Mouse (Mus musculus) hindbrain, embryonic 15.5 days (tissue): ENCODE data around the gene Tpk1. TPM values are rescaled to one million over a fixed set of nuclear protein-coding genes. Genes with fewer than 3 reads are reported as not detected.

Source experiments
- ATAC-seq: fragments of 200-750 bp; cut with Nextera tagmentation; 2 replicates; pipeline ENCODE4 v1.8.0; 2017; ENCODE audit warnings: low read depth, moderate number of reproducible peaks, moderate TSS enrichment; ENCODE audit not compliant: low FRiP score
- H3K27ac ChIP-seq: fragments of 300-500 bp; sonication (generic); replicated peaks from 2 replicates; pipeline ENCODE4 v1.5.1; 2015; ENCODE audit warnings: mild to moderate bottlenecking, inconsistent platforms
- H3K27me3 ChIP-seq: fragments of 300-500 bp; sonication (generic); 2 replicates; pipeline ENCODE4 v1.6.1; 2015; ENCODE audit warnings: control low read depth, inconsistent platforms
- H3K36me3 ChIP-seq: fragments of 300-500 bp; sonication (generic); 2 replicates; pipeline ENCODE4 v1.6.1; 2015; ENCODE audit warnings: control low read depth, inconsistent platforms
- H3K4me1 ChIP-seq: fragments of 300-500 bp; sonication (generic); replicated peaks from 2 replicates; pipeline ENCODE4 v1.6.1; 2015; ENCODE audit warnings: control low read depth, inconsistent platforms
- H3K4me2 ChIP-seq: fragments of 300-500 bp; sonication (generic); 2 replicates; pipeline ENCODE4 v1.6.1; 2015; ENCODE audit warnings: moderate library complexity, mild to moderate bottlenecking, inconsistent platforms
- H3K4me3 ChIP-seq: fragments of 300-500 bp; sonication (generic); 2 replicates; pipeline ENCODE4 v1.5.1; 2015; ENCODE audit warnings: mild to moderate bottlenecking, inconsistent platforms
- H3K9ac ChIP-seq: fragments of 300-500 bp; sonication (generic); 2 replicates; pipeline ENCODE4 v1.6.1; 2015; ENCODE audit warnings: inconsistent platforms
- H3K9me3 ChIP-seq: fragments of 300-500 bp; sonication (generic); 2 replicates; pipeline ENCODE4 v1.6.1; 2016; ENCODE audit warnings: control low read depth, inconsistent platforms
- WGBS: fragments of 180-500 bp; shearing (Covaris S2); methylation state at CpG from one replicate; pipeline ENCODE4 v1.1.7; 2015; 5-methylcytosine and 5-hydroxymethylcytosine counted together
- polyA plus RNA-seq: library from polyadenylated mRNA; unstranded; fragments of >200 nt; fragmentation: Nextera tagmentation; extraction: Ambion mirVana; gene quantifications from 2 replicates; pipeline ENCODE4 v1.2.1, GENCODE M21; 2015

Tpk1 gene
- polyA plus RNA-seq, 1 experiment from 2014 or later, result 4.9 TPM

DNA sequence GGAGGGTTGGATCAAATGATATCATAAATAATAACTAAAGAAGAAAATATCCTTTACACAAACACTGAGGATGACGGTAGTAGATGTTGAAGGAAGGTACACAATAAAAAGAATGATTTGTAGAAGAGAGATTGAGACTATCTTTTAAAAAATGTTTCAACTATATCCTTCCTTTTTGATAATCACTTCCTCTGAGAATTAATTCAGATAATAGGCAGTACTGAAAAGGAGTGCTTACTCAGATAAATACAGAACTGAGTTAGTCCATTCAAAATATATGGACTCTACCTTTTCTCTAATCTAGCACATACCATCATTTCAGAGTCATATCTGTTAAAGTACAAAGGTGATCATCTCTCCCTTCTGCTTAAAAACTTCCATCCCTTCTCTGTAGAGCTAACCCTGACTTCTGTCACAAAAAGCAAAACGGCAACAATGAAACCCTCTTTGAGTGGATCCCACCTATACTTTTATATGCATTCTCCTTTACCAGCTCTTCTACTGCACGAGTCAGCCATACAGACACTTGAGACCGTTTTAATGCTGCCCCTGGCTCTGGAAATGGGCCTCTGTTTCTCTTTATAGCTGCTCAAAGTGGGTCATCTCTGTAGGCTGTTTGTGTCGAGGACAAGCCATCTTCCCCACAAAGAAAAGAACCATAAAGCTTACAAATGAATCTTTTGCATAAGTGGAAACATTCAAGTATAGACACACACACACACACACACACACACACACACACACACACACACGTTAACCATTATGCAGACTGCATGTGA, 263.7 kb downstream of the Tpk1 start:
- no peak overlapping the region for H3K4me2 ChIP-seq
- H3K27me3 ChIP-seq, result no peaks in the 10 kb centered on the region
- H3K9me3 ChIP-seq, result no peaks in the 10 kb centered on the region
- H3K36me3 ChIP-seq, result no peaks in the 10 kb centered on the region
- no peak overlapping the region for H3K4me3 ChIP-seq
- no peak overlapping the region for H3K9ac ChIP-seq
- no peak overlapping the region for H3K27ac ChIP-seq
- 84% methylated on average over 6 of the region's 6 CpGs for WGBS
- ATAC-seq, result no peak
- no peaks in the 10 kb centered on the region for H3K4me1 ChIP-seq

DNA sequence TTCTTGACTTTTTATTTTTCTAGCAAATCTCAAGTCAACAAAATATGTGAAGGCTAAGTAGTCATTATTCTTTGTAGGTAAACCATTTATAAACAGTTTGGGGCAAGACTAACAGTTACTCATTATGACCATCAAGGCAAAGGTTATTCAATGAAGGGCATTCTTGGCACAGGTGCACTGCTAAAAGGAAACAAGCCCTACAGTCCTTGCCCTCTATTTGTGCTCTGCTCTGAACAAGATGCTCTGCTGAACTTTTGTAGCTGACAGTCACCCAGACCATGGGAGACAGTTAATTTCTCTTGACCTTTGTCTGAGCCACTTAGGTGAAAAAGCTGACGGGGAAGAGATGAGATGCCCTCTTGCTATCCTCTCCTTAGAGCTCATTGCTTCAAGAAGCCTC, 269.7 kb downstream of the Tpk1 start:
- no peak overlapping the region for H3K4me3 ChIP-seq
- H3K4me1 ChIP-seq, result no peaks in the 10 kb centered on the region
- no peak overlapping the region for H3K9ac ChIP-seq
- H3K4me2 ChIP-seq, result no peak overlapping the region
- no peaks in the 10 kb centered on the region for H3K27me3 ChIP-seq
- 84% methylated on average over 1 of the region's 1 CpGs for WGBS
- ATAC-seq, result no peak
- H3K27ac ChIP-seq, result no peak overlapping the region
- H3K9me3 ChIP-seq, result no peaks in the 10 kb centered on the region
- H3K36me3 ChIP-seq, result no peaks in the 10 kb centered on the region

DNA sequence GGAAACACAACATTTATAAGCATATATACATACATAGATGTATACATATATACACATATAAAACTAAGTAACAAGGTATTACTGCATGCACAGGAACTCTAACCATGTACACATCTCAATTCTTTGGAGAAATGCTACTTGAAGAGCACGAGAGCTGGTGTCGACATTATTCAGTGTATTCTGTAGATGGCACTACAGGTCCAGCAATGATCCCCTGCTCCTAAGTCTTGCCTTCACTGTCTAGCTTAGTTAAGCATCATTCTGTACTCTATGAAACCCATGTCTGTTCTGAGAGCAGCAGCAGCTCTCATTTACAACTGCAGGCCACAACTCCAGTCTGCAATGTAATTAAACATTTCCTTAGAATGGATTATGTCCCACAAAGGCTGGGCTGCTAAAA, 270.5 kb downstream of the Tpk1 start:
- H3K4me1 ChIP-seq, result no peaks in the 10 kb centered on the region
- H3K9me3 ChIP-seq, result no peaks in the 10 kb centered on the region
- no peaks in the 10 kb centered on the region for H3K27me3 ChIP-seq
- no peaks in the 10 kb centered on the region for H3K36me3 ChIP-seq
- 70% methylated on average over 2 of the region's 2 CpGs for WGBS
- no peak overlapping the region for H3K4me3 ChIP-seq
- no peak overlapping the region for H3K4me2 ChIP-seq
- no peak overlapping the region for H3K9ac ChIP-seq
- no peak overlapping the region for H3K27ac ChIP-seq
- ATAC-seq, result peak; percentile 89

DNA sequence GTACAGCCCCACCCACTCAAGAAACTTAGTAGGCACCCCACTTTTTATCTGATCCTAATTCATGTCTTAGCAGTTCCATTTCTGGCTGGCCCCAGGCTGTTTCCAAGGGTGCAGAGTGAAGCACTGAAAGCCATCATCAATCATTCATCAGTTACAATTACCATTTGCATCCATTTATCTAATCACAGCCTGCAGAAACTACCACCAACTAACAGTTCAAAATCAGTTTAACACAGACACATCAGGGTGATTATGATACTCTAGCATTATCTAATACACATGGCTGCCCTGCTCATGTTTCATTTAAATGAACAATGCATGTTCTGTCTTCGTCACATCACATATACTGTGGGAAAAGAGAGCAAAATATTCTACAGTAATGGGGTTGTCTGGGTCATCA, 274.7 kb downstream of the Tpk1 start:
- Histone ChIP-seq H3K4me2 (no peak overlapping the region), H3K27ac (no peak overlapping the region), H3K4me1 (no peaks in the 10 kb centered on the region), H3K4me3 (no peak overlapping the region), H3K9me3 (no peaks in the 10 kb centered on the region), H3K9ac (no peak overlapping the region), H3K27me3 (no peaks in the 10 kb centered on the region), H3K36me3 (no peaks in the 10 kb centered on the region)
- WGBS, result 63% methylated on average over 1 of the region's 1 CpGs
- ATAC-seq, result no peak

DNA sequence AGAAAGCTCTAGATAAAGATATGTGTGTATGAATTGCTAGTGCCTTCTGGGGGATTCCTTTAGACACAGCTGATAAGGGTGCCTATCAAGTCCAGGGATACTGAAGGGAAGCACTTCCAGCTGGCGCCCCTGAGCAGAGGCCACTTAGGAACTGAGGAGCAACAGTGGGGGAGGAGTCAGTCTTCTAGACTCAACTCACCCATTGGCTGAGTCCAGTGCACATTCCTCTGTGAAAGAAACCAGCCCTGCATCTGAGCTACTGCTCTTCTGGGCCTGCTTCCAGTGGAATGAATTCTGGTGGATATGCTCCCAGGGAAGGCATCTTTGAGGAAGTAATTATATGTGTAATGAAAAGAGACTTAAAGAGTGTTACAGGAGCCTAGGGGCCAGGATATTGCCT, 278.8 kb downstream of the Tpk1 start:
- Histone ChIP-seq H3K4me1 (no peaks in the 10 kb centered on the region), H3K4me3 (no peak overlapping the region), H3K36me3 (no peaks in the 10 kb centered on the region), H3K9ac (no peak overlapping the region), H3K4me2 (no peak overlapping the region), H3K27me3 (no peaks in the 10 kb centered on the region), H3K9me3 (no peaks in the 10 kb centered on the region), H3K27ac (no peak overlapping the region)
- peak; percentile 45; the same call in 1 of the 2 replicates for ATAC-seq
- 29% methylated on average over 1 of the region's 1 CpGs for whole genome bisulfite sequencing

DNA sequence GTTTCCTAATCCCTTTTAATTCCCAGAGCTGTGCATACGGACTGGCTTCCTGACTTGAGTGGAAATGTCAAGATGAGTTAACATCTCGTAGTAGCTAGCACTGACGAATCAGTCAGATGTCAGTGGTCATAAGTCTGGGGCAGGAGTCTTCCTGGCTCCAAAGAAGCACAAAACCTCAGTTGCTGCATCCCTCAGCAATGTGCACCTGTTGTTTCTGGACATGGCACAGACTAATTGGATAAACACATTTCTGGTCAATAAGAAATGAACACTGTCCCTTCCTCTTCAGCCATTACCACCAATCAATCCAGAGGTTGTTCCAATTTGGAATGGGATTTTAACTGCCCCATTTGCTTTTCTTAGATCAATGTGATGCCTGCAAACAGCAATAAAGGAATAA, 281.2 kb downstream of the Tpk1 start:
- no peaks in the 10 kb centered on the region for H3K4me1 ChIP-seq
- H3K4me2 ChIP-seq, result no peak overlapping the region
- WGBS, result 77% methylated on average over 3 of the region's 3 CpGs
- H3K36me3 ChIP-seq, result no peaks in the 10 kb centered on the region
- no peak overlapping the region for H3K4me3 ChIP-seq
- H3K27ac ChIP-seq, result no peak overlapping the region
- H3K9me3 ChIP-seq, result no peaks in the 10 kb centered on the region
- no peak for ATAC-seq
- H3K27me3 ChIP-seq, result no peaks in the 10 kb centered on the region
- no peak overlapping the region for H3K9ac ChIP-seq

DNA sequence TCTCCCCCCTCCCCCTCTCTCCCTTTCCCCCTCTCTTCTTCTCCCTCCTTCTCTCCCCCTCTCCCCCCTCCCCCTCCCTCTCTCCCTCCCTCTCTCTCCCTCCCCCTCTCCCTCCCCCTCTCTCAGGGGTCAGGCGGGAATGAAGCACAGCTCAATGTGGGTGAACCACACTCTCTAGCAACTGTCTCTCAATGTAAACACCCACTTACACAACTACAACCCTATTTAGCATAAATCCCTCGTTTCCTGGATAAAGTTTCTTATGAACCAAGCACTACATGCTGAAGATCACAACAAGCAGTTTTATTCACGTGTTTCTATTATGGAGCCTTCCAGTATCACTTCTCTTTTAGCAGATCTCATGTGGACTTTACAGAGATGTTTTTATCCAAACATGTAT, 281.8 kb downstream of the Tpk1 start:
- no peaks in the 10 kb centered on the region for H3K9me3 ChIP-seq
- no peak overlapping the region for H3K27ac ChIP-seq
- no peaks in the 10 kb centered on the region for H3K4me1 ChIP-seq
- H3K4me3 ChIP-seq, result no peak overlapping the region
- no peak overlapping the region for H3K4me2 ChIP-seq
- H3K27me3 ChIP-seq, result no peaks in the 10 kb centered on the region
- ATAC-seq, result no peak
- 65% methylated on average over 3 of the region's 3 CpGs for WGBS
- no peak overlapping the region for H3K9ac ChIP-seq
- H3K36me3 ChIP-seq, result no peaks in the 10 kb centered on the region

DNA sequence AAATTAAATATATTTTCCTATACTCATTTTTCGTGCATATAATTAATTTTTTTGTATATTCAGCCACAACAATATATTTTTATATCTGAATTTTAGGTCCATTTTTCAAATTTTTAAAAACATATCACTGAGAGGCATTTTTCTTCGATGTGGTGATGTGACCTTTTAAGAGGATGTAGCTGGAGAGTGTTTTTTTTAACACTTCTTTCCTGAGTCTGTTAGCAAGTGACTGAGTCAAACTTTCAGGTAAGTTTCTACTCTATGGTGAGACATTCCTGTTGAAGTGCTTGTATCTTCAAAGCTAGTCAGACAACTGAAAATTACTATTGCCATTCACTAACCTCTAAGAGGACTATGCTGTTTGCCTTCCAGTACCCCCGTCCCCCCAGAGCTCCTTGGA, 283.3 kb downstream of the Tpk1 start:
- Histone ChIP-seq H3K4me1 (no peaks in the 10 kb centered on the region), H3K9ac (no peak overlapping the region), H3K27me3 (no peaks in the 10 kb centered on the region), H3K4me3 (no peak overlapping the region), H3K36me3 (no peaks in the 10 kb centered on the region), H3K9me3 (no peaks in the 10 kb centered on the region), H3K27ac (no peak overlapping the region), H3K4me2 (no peak overlapping the region)
- no peak for ATAC-seq
- 89% methylated on average over 3 of the region's 3 CpGs for WGBS

DNA sequence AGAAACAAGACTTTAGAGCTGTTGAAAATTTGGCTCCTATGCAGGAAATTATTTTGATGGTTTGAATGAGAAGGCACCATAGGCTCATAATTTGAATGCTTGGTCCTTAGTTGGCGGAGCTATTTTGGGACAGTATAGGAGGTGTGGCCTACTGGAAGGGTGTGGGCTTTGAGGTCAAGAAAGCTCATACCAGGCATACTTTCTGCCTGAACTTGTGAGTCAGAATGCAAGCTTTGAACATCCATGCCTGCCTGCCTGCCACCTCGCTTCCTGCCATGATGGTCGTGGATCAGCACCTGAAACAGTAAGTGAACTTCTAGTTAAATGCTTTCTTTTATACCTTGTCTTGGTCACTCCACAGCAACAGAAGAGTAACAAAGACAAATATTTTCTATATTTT, 283.8 kb downstream of the Tpk1 start:
- Histone ChIP-seq H3K27ac (no peak overlapping the region), H3K27me3 (no peaks in the 10 kb centered on the region), H3K9ac (no peak overlapping the region), H3K4me1 (no peaks in the 10 kb centered on the region), H3K36me3 (no peaks in the 10 kb centered on the region), H3K4me2 (no peak overlapping the region), H3K4me3 (no peak overlapping the region), H3K9me3 (no peaks in the 10 kb centered on the region)
- WGBS, result 90% methylated on average over 3 of the region's 3 CpGs
- no peak for ATAC-seq

DNA sequence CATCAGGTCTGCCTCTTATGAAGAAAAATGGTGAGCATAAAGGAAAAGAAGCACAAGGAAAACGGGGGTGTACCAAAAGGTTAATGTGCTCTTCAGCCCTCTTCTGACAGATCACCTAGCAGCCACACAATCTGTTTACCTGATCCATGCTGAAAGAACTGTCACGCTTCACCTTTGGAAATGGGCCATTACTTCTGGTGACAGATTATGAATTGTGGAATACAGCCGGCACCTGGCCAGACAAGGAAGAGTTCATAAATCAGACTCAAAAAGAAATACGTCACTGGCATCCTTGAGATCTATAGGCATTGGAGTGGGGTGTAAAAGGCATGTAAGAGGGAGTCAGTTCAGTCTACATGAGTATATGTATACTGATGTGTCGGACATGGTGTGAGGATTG, 292.9 kb downstream of the Tpk1 start:
- H3K27me3 ChIP-seq, result no peaks in the 10 kb centered on the region
- 81% methylated on average over 5 of the region's 5 CpGs for WGBS
- H3K9me3 ChIP-seq, result no peaks in the 10 kb centered on the region
- H3K4me2 ChIP-seq, result no peak overlapping the region
- no peak overlapping the region for H3K4me3 ChIP-seq
- ATAC-seq, result no peak
- no peaks in the 10 kb centered on the region for H3K36me3 ChIP-seq
- no peak overlapping the region for H3K27ac ChIP-seq
- H3K9ac ChIP-seq, result no peak overlapping the region
- H3K4me1 ChIP-seq, result no peaks in the 10 kb centered on the region

DNA sequence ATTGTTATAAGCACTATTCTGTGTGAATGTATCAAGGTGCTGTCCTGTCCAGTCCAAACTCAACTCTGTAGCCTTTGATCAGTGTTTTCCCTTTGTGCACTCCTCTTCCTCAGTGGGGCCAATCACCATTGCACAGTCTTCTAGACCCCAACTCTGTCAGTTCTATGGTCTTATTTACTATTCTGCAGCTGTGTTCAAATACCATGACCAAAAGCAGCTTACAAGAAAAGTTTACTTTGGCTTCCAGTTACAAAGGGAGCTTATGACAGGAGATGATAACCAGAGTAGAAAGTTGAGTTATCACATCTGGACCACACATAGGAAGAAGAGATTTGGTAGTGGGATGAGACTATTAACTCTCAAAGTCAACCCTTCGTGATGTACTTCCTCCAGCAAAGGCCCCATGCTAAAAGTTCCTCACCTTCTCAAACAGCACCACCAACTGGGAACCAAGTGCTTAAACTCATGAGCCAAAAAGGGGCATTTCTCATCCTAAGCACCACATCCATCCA, 298.6 kb downstream of the Tpk1 start:
- H3K4me1 ChIP-seq, result no peaks in the 10 kb centered on the region
- no peaks in the 10 kb centered on the region for H3K36me3 ChIP-seq
- H3K4me3 ChIP-seq, result no peak overlapping the region
- WGBS, result 87% methylated on average over 1 of the region's 1 CpGs
- H3K27ac ChIP-seq, result no peak overlapping the region
- H3K4me2 ChIP-seq, result no peak overlapping the region
- H3K9ac ChIP-seq, result no peak overlapping the region
- ATAC-seq, result no peak
- H3K9me3 ChIP-seq, result no peaks in the 10 kb centered on the region
- no peaks in the 10 kb centered on the region for H3K27me3 ChIP-seq

DNA sequence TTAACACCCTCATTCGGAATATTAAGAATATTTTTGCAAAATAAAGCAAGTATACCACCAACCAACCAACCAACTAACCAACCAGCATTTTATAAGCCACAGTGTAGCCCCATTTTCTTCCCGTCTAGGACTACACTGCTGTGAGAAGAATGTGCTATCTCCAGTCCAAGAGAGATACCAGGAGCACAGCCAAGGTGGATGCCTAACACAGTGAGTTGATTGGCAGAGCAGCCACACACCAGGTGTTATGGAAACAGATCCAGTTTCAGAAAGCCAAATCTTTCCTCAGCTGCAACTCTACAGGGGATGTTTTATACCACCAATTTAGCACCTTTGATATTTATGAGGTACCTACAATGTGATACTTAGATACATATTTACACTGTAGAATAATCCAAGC, 299.1 kb downstream of the Tpk1 start:
- ATAC-seq, result no peak
- H3K4me3 ChIP-seq, result no peak overlapping the region
- H3K9me3 ChIP-seq, result no peaks in the 10 kb centered on the region
- WGBS, result 79% methylated on average over 2 of the region's 2 CpGs
- no peaks in the 10 kb centered on the region for H3K4me1 ChIP-seq
- no peak overlapping the region for H3K27ac ChIP-seq
- no peak overlapping the region for H3K9ac ChIP-seq
- no peak overlapping the region for H3K4me2 ChIP-seq
- H3K27me3 ChIP-seq, result no peaks in the 10 kb centered on the region
- H3K36me3 ChIP-seq, result no peaks in the 10 kb centered on the region

DNA sequence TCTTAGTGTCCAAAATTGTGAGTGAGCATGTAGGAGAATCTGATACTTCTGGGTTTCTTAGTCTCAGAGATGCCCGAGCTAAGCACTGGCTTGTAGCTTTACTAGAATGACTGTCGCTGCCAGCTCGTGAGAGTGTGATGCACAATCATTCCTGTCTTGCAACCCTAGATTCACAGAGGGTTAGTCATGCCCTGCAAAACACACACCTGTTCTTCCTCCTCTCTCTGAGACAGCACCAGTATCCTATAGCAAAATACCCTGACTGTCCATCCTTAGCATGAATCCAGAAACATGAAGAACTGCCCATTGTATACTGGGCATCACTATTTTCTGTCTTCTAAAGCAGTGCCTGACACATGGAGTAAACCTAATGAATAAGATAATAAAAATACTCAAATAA, 302.2 kb downstream of the Tpk1 start:
- Histone ChIP-seq H3K27ac (no peak overlapping the region), H3K9ac (no peak overlapping the region), H3K4me2 (no peak overlapping the region), H3K36me3 (no peaks in the 10 kb centered on the region), H3K27me3 (no peaks in the 10 kb centered on the region), H3K4me3 (no peak overlapping the region), H3K4me1 (no peaks in the 10 kb centered on the region), H3K9me3 (no peaks in the 10 kb centered on the region)
- no peak for ATAC-seq
- 88% methylated on average over 3 of the region's 3 CpGs for WGBS
